Mouse (Mus musculus): ENCODE results near the gene Itch.

- TF ChIP-seq EP300 (IDR thresholded peaks at IDR 0.05) (no peak), CTCF (IDR thresholded peaks at IDR 0.05) (no peak)
These were observed 7.7 kb downstream of the Itch start for GRCm38 (mm10) chr2:155140986-155141385.
